Mouse (Mus musculus) cerebellum, adult 2 months (tissue): ENCODE data around the gene Gm340.

Experiments
- CTCF ChIP-seq: fragments of 200-500 bp; IDR thresholded peaks from 2 replicates; pipeline ENCODE4 v1.5.1; 2011; ENCODE audit warnings: low read depth, mild to moderate bottlenecking, control low read depth, low read length, moderate library complexity, borderline replicate concordance; ENCODE audit not compliant: insufficient read depth
- POLR2A ChIP-seq: fragments of 200-500 bp; IDR thresholded peaks from 2 replicates; pipeline ENCODE4 v1.6.1; 2011; ENCODE audit warnings: low read length, control low read depth, borderline replicate concordance; ENCODE audit not compliant: insufficient read depth

- TF ChIP-seq CTCF = no peak
- TF ChIP-seq POLR2A = no peak
Observed at GRCm38 (mm10) chr19:41618771-41619385, 36.7 kb downstream of the Gm340 start.
